Comparison of ENCODE assay signal across 16 mouse cellular contexts in genomic region chr19:37824155-37824554, GRCm38 (mm10).
"Had no signal": no experiment of that assay in that cellular context is flagged by ENCODE, and none has a peak within 500 bp of the region (broad histone marks: within the 10 kb centered on the region; RNA-seq: fewer than 3 reads in every experiment).

No protein-coding gene starts in this region.

- H3K27ac ChIP-seq: neural tube, embryonic 13.5 days; neural tube, embryonic 15.5 days; stomach, embryonic 15.5 days; stomach, postnatal 0 days had no signal

- H3K4me3 ChIP-seq: neural tube, embryonic 13.5 days; neural tube, embryonic 15.5 days; stomach, embryonic 15.5 days had no signal

- H3K9ac ChIP-seq: neural tube, embryonic 13.5 days; neural tube, embryonic 15.5 days; stomach, embryonic 15.5 days had no signal

- H3K36me3 ChIP-seq: neural tube, embryonic 13.5 days; neural tube, embryonic 15.5 days; stomach, embryonic 15.5 days had no signal

- H3K9me3 ChIP-seq: neural tube, embryonic 13.5 days; neural tube, embryonic 15.5 days; stomach, embryonic 15.5 days had no signal

- DNase-seq: retina, postnatal 1 day; right cerebral cortex, adult 18-20 months; right cerebral cortex, postnatal 14 days; right cerebral cortex, postnatal 25 days; right cerebral cortex, postnatal 4 days; spleen, adult 18-20 months; thymus, adult 18-20 months; thymus, adult 2 months; thymus, postnatal 14 days; thymus, postnatal 25 days; thymus, postnatal 36 days; thymus, postnatal 4 days had no signal

- H3K4me2 ChIP-seq: neural tube, embryonic 13.5 days; neural tube, embryonic 15.5 days; stomach, embryonic 15.5 days had no signal

- H3K27me3 ChIP-seq: neural tube, embryonic 13.5 days; neural tube, embryonic 15.5 days; stomach, embryonic 15.5 days had no signal

- H3K4me1 ChIP-seq: neural tube, embryonic 13.5 days; neural tube, embryonic 15.5 days; stomach, embryonic 15.5 days had no signal
